Mouse (Mus musculus) embryo, embryonic 9.5 days (tissue): ENCODE measurements at regions not wholly inside any gene's neighbourhood (a gene's known extent, or its start where the extent isn't known, plus 50 kb on each side); places are given as distances from the start of the nearest gene placed in this dataset.
"Not testable (repeated sequence)": the region's sequence is repeated elsewhere in the genome, so short reads cannot be mapped to it uniquely, and the experiment has no call there.

ENCODE experiments used
- DNase-seq: peaks from one replicate; pipeline ENCODE4 v3.0.0-alpha.2; 2017; ENCODE audit errors: extremely low spot score

- no peak for DNase-seq
These were observed 207.6 kb upstream of the Steap1 start for GRCm38 (mm10) chr5:5956716-5957115.

GRCm38 (mm10) chr5:5955783-5956182 lies 206.7 kb upstream of the Steap1 start:
- DNase-seq = no peak

- DNase-seq = no peak
These were observed 176.7 kb upstream of the Steap1 start for GRCm38 (mm10) chr5:5925796-5926195.

- DNase-seq = no peak
These were observed 167.3 kb upstream of the Steap1 start for GRCm38 (mm10) chr5:5916427-5916826.

- no peak for DNase-seq
These were observed 140.2 kb upstream of the Steap1 start for GRCm38 (mm10) chr5:5889376-5889775.

GRCm38 (mm10) chr5:5873425-5873824 lies 124.3 kb upstream of the Steap1 start:
- DNase-seq = no peak

GRCm38 (mm10) chr5:5856146-5856724 lies 107.1 kb upstream of the Steap1 start:
- no peak for DNase-seq

GRCm38 (mm10) chr5:5845805-5846496 lies 96.8 kb upstream of the Steap1 start:
- peak; percentile 14 for DNase-seq

- DNase-seq = no peak
These were observed 95.2 kb upstream of the Steap1 start for GRCm38 (mm10) chr5:5844312-5844711.

GRCm38 (mm10) chr5:5838767-5839166 lies 89.6 kb upstream of the Steap1 start:
- no peak for DNase-seq

GRCm38 (mm10) chr5:5822666-5823065 lies 73.5 kb upstream of the Steap1 start:
- not testable (repeated sequence) for DNase-seq
